Mouse (Mus musculus) bone marrow macrophage, adult 2 months (primary cell): ENCODE results near the gene Olfr70.

Experiments
- CTCF ChIP-seq: IDR thresholded peaks from 2 replicates; pipeline ENCODE4 v1.5.1; 2012; ENCODE audit warnings: low read depth, mild to moderate bottlenecking, low read length, moderate library complexity
- POLR2A ChIP-seq: IDR thresholded peaks from 2 replicates; pipeline ENCODE4 v1.6.1; 2012; ENCODE audit warnings: mild to moderate bottlenecking, low read depth, low read length, borderline replicate concordance

DNA sequence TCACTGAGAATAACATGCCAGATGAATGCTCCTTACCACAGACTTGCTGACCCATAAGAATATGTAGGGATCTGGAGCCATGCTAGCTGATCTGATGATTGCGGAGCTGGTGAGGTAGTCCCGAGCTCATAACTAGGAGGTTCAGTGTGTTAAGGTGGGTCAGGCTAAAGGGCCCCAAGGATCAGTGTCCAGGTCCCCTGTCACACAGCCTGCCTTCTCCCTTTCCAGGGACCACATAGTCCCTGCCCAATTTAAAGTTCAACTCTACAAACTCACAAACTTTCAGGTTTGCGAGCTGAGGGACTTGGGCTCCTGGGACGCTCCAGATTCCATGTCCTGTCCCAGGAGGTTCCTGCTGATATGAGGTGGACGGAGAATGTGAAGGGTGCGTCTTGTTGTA is at the start of gene Olfr70:
- TF ChIP-seq POLR2A, result no peak
- TF ChIP-seq CTCF, result no peak
